Mouse (Mus musculus) left cerebral cortex, adult 18-20 months (tissue): ENCODE measurements at regions not wholly inside any gene's neighbourhood (a gene's known extent, or its start where the extent isn't known, plus 50 kb on each side); places are given as distances from the start of the nearest gene placed in this dataset.

Experiments used
- DNase-seq, 2 experiments: peaks; one replicate each; pipeline ENCODE4 v3.0.0; 2021 to 2022; ENCODE audit warnings: low spot score in 2 of 2, mixed read lengths in 1 of 2

- peak in 1 of 2 experiments; percentile 3 for DNase-seq
These were observed 63.4 kb upstream of the Mbnl1 start for GRCm38 (mm10) chr3:60409283-60409633.

- no peak for DNase-seq
These were observed 60.9 kb upstream of the Mbnl1 start for GRCm38 (mm10) chr3:60411746-60412145.

- no peak for DNase-seq
These were observed 60.4 kb upstream of the Mbnl1 start for GRCm38 (mm10) chr3:60412206-60412605.

DNA sequence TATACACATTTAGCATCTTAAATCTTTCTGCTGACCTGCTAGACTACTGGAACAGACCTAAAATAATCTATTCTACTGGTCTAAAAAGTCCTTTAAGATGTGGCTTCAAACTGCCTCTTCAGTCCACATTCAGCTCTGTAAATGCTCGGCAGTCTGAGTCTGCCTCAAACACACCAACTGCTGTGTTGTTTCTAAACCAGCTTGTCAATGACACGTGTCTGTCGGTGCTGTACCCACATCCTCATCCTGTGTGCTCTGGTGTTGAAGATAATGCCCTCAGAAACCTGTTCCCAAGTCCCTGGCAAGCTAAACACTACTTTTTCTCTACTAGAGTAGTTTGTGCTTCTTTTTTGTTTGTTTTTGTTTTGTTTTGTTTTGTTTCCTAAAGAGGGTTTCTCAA, 58.9 kb upstream of the Mbnl1 start:
- no peak for DNase-seq

GRCm38 (mm10) chr3:60417001-60417400, 55.6 kb upstream of the Mbnl1 start:
- DNase-seq, result no peak

- no peak for DNase-seq
These were observed 54.0 kb upstream of the Mbnl1 start for GRCm38 (mm10) chr3:60418652-60419051.

DNA sequence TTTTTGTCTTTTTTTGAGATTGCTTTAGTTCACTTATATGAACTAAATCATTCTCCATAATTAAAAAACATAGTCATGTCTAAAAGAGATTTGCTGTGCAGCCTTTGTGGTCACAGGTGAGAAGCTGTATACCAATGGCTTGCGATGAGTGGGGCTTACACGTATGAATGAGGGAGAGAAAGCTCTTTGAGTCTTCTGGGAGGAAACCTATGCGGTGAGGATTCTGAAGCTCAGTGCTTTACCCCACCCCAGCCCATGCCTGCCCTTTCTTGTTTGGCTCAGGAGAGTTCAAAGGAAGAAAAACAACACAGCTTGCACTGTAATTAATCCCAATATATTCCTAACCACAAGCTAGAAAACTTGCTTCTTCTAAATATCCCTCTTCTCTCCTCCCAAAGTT, 53.4 kb upstream of the Mbnl1 start:
- DNase-seq, result no peak
